Mouse (Mus musculus): ENCODE results near the gene Rogdi.

Gene Rogdi

DNA sequence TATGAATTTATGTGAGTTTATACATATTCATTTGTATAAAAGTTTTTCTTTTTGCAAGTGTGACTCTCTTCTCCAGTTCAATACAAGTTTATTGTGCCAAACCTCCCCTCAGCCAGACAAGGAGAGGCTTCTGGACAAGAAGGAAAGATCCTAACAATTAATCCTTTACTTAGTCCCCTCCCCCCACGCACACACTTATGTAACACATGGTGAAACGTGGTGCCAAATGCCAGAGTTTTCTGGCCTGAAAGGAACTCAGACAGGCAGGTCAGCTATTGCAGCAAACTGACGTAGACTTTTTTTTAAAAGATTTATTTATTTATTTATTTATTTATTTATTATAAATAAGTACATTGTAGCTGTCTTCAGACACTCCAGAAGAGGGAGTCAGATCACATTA is 12.7 kb downstream of the Rogdi start:
- in situ Hi-C loops (cut with MboI; ENCODE audit: low pct_unique_long_range_greater_than_20kb in 1 of 2, low sequenced_read_pairs in 2 of 2, unreplicated experiment in 1 of 2) = no loop called here

DNA sequence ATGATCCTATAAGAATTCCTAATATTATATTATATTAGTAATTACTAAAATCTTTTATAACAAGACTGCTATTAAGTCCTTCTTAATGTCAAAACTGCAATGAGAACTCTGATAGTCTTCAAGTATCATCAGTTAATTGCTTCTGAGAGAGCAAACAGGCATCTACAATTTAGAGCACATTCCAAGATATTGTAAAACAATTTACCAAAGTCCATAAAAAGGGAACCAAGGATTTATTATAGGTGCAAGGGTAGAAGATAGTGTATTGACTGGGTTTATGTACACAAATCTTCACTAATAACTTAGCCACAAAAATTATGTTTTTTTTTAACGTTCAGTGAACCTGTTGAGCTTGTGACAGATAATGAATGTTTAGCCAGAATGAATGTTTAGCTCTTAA is 14.4 kb downstream of the Rogdi start:
- in situ Hi-C loops (cut with MboI; ENCODE audit: low pct_unique_long_range_greater_than_20kb in 1 of 2, low sequenced_read_pairs in 2 of 2, unreplicated experiment in 1 of 2) = no loop called here

DNA sequence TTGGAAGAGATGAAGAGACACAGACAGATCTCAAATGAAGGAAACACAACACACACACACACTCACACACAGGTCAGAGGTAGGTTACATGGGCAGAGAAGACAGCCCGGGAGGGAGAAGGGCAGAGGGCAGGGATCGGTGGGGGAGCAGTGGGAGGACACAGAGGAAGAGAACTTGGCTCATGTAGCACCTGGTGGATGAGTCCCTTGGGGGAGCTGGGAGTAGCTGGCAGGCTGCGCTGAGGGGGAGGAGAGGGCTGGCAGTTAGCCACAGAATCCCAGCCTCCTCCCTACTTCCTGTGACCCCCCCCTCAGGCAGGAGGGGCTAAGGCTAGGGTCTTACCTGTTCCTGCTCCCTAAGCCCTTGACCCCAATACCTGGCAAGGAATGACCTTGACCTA is 15.8 kb downstream of the Rogdi start, which contains the start of gene Sept12:
Gene Sept12, minus strand, starts transcription at position 300 of the 400 bp plus-strand sequence.
- in situ Hi-C loops (cut with MboI; ENCODE audit: low pct_unique_long_range_greater_than_20kb in 1 of 2, low sequenced_read_pairs in 2 of 2, unreplicated experiment in 1 of 2) = no loop called here

DNA sequence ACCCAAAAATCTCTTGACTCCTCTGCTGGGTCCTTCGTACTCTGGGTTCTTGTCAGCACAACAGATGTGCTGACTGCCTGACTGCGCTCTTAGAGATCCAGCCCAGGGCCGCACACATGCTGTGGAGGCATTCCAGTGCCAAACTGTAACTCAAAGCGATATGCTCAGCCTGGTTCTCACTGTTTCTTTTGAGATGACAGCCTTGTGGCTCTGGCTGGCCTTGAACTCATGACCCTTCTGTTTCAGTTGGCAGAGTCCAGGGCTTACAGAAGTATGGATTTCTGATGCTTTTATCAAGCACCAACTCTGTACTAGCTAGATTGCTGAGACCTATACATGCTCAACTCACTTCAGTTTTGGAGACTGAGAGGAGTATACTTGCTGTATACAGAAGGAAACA is 20.1 kb downstream of the Rogdi start:
- in situ Hi-C loops (cut with MboI; ENCODE audit: low pct_unique_long_range_greater_than_20kb in 1 of 2, low sequenced_read_pairs in 2 of 2, unreplicated experiment in 1 of 2) = no loop called here

DNA sequence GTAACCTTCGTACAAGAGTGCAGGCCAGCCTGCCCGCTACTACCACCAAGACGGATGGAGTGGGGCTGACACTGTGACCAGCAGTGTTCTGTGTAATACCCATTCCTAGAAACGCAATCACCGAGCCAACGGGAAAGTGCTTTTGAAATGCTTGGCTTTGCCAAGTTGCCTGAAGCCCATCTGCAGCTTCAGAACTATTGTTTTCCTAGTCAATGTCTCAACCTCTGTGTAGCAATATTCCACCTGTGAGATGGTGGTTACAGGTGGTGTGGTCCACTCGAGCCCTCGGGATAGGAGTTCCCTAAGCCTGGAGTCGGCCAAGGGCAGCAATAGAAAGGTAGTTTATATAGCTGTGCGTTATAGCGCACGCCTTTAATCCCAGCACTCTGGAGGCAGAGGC is 28.6 kb downstream of the Rogdi start:
- in situ Hi-C loops (cut with MboI; ENCODE audit: low pct_unique_long_range_greater_than_20kb in 1 of 2, low sequenced_read_pairs in 2 of 2, unreplicated experiment in 1 of 2) = no loop called here

DNA sequence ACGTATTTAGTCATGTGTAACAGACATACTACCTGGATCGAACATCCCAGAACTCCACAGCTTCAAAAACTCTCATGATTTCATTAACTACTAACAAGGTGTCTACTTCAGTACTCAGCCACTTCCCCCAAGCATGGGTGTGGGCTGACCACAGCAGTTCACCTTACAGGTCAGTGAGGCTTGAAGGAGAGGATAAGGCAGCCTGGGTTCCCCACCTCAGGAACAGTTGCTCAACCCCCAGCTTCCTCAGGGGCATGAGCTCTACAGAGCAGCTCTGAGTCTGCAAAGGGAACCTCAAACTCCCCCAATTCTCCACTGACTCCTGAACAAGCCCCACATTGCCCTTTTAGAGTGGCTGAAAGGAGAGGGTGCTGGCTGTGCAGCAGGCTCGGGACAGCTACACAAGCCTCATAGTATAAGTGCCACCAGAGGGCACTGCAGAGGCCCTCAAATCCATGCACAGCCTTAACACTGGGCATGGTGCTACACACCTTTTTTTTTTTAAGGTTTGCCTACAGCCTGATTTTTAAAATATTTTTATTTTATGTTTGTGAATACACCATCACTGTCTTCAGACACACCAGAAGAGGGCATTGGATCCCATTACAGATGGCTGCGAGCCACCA is 33.5 kb downstream of the Rogdi start:
- in situ Hi-C loops (cut with MboI; ENCODE audit: low pct_unique_long_range_greater_than_20kb in 1 of 2, low sequenced_read_pairs in 2 of 2, unreplicated experiment in 1 of 2) = no loop called here

DNA sequence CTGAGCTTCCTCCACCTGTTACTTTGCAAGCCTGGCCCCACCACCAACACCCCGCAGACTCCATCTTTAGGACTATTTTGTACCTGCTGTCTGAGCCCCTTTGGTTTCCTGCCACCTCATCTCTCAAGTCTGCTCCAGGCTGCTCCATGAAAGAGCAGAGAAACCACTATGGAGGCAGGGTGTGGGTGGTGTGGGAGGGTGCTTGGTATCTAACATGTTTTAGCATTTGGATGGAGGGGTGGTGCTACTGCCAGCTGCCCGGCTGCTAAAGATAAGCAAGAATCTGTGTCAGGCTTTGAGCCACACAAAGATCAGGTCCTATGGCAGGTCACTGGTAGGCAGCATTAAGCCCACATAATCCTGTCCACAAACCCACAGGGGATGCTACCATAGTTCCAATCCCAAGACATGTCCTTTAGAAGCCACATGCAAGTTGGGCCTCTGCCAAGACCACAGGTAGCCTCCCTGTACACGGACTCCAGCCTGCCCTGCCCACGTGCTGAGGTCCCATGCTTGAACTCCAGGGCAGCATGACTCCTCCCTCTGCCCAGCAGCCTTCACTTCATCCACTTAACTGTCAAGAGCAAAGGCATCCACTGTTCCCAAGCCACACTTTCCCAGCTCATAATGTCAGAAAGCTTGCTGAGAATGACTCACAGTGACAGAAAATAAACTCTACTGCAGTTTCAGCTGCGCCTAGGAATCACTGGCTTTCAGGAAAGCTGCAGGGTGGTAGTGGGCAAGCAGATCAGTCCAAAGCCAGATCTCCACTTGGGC is 34.9 kb downstream of the Rogdi start:
- in situ Hi-C loops (cut with MboI; ENCODE audit: low pct_unique_long_range_greater_than_20kb in 1 of 2, low sequenced_read_pairs in 2 of 2, unreplicated experiment in 1 of 2) = no loop called here

DNA sequence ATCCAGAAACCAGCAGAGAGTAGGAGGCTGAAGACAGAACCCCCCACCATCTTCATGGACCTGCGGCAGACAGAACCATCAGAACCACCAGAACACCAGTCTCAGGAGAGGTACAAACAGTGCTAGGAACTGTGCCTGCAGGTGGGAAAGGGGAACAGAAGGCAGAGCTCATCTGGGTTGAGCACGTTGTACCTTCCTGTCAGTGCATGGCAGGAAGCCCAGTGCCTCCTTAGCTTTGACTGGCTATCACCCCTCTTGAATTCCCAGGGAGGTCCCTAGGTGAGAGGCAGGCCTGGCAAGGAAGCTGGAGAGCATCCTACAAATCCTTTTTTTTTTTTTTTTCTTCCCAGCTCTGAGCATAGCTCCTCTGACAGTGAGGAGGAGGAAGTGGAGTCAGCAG is 37.2 kb downstream of the Rogdi start:
- in situ Hi-C loops (cut with MboI; ENCODE audit: low pct_unique_long_range_greater_than_20kb in 1 of 2, low sequenced_read_pairs in 2 of 2, unreplicated experiment in 1 of 2) = no loop called here

DNA sequence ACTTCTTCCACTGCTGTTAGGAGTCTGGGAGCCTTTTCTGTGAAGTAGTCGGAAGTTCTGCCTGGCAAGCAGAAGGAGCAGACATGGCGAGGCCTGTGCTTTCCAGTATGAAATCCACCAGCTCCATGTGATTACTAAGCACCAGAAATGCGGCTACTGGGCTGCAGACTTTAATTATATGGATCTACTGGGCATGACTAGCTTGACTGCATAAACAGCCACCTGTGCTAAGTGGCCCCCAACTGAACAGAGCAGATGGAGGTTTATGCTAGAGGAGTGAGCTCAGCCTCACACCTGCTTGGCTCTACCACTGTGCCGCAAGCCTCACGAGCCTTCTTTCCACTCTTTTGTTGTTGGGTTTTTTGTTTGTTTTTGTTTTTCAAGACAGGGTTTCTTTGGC is 38.8 kb downstream of the Rogdi start:
- in situ Hi-C loops (cut with MboI; ENCODE audit: low pct_unique_long_range_greater_than_20kb in 1 of 2, low sequenced_read_pairs in 2 of 2, unreplicated experiment in 1 of 2) = no loop called here

DNA sequence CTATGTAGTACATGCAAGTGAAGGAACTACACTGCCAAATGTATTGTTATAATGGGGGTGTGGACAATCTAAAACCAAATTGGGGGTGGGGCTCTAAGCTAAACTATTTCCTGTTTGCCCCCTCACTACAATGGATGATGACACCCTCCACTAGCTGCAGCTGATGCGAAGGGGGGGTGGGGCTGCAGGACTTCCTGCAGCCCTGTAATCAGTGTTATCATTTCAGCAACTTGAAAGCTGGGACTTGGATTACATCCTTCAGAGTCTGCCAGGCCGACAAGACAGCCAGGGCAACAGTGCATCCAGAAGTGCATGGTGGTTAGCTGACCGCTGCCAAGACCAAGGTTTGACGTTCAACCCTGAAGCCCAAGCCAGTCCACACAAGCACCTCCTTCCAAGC is 41.7 kb downstream of the Rogdi start:
- in situ Hi-C loops (cut with MboI; ENCODE audit: low pct_unique_long_range_greater_than_20kb in 1 of 2, low sequenced_read_pairs in 2 of 2, unreplicated experiment in 1 of 2) = no loop called here

DNA sequence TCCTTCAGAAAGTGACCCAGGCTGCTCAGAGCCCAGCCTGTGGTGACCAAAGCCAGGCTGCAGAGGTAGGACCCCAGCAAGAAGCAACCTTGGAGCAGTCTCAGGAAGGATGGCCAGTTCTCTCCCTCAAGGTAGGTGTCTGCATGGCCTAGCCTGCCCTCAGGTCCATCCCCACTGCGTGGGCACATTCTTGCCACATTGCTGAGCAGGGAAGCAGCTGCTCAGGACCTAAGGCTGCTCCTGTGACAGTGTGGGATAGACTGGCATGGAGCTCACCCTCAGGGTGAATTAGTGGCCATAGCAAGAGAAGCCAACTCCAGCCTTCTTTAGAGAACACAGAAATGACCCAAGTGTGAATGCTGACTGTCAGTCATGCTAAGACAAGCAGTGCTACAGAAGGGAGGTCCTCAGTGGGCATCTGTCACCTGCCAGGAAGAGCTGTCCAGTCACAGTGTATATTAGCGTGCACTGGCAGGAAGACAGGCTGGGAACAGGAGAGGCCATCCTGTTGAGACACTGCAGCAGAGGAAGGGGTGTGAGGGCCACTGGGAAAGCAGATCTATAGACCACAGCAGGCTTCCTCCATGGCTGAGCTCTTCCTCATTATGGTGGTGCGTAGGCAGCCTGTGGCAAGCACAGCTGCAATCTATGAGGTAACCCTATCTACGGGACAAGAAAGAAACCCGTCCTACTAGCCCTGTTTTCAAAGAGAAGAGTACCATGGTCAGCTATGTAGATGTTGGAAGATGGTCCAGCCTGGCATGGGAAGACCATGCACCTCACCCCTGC is 44.1 kb downstream of the Rogdi start:
- in situ Hi-C loops (cut with MboI; ENCODE audit: low pct_unique_long_range_greater_than_20kb in 1 of 2, low sequenced_read_pairs in 2 of 2, unreplicated experiment in 1 of 2) = no loop called here

DNA sequence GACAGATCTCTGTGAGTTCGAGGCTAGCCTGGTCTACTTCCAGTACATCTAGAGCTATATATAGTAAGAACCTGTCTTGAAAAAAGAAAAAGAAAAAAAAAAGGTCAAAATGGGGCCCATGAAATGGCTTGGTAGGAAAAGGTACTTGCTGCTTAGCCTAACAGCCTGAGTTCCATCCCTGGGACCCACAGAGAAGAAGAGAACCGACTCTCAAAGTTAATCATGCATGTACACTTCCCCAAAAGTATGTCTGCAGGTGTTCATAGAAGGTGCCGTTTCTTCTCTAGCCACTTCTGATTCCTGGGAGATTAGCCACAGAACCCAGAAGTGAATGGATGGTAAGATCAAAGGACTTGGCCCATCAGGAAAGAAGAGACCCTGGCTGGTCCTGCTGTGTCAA is 44.9 kb downstream of the Rogdi start:
- in situ Hi-C loops (cut with MboI; ENCODE audit: low pct_unique_long_range_greater_than_20kb in 1 of 2, low sequenced_read_pairs in 2 of 2, unreplicated experiment in 1 of 2) = no loop called here

DNA sequence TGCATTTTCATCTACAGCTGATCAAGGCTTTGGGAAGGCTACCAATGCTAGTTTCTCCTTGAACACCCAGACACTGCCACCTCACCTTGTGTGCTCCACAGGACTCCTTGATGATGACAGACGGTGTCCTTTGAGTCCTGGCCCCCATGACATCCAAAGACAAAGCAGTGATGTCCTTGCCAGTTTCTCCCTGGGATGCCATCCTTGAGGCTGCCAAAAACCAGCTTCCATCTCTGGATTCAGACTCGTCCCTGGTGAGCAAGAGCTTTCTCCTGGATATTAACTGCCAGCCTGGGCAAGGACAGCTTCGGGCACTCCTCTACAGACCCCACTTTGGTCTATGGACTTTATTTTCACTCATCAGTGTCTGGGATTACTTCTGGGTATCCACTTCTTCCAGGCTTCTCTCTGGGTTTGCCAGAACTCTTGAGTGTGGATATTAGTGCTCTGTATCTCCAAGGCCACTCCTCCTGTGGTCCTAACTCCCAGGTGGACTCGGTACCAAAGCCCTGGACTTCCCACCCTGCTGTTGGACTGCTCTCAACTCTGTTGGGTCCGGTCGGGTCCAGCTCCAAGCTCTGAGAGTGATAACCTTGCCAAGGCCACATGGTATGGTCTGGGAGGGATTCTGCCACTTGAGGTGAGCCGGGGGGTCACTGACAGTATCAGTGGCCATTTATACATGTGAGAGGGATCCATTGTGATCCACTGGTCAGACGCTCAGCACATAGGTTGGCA is 47.8 kb downstream of the Rogdi start:
- in situ Hi-C loops (cut with MboI; ENCODE audit: low pct_unique_long_range_greater_than_20kb in 1 of 2, low sequenced_read_pairs in 2 of 2, unreplicated experiment in 1 of 2) = no loop called here

DNA sequence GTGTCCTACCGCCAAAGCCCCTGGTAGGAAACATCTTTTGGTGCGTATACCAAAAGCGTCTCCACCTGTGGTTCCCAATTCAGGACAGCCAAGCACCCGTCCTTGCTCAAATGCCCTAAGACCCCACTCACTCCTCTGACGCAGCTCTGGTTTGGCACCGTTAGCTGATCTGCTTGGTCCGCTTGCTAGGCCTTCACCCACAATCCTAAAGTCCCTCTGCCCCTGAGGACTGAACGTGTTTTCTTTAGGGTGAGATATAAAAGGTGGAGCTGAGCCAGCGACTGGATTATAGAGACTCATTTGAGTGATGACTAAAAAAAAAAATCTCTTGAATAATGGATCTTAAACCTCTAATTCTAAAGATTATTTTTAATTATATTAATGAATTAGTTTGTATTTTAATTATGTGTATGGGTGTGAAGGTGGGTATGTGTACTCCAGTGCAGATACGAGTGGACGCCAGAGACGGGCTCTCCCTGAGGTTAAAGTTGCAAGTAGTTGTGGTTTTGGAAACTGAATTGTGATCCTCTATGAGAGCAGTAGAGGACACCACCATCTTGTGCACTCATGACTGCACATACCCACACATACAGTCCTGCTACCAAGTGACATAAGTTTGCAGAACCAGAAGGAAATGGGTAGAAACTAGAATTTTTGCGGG is 48.5 kb downstream of the Rogdi start:
- in situ Hi-C loops (cut with MboI; ENCODE audit: low pct_unique_long_range_greater_than_20kb in 1 of 2, low sequenced_read_pairs in 2 of 2, unreplicated experiment in 1 of 2) = no loop called here

DNA sequence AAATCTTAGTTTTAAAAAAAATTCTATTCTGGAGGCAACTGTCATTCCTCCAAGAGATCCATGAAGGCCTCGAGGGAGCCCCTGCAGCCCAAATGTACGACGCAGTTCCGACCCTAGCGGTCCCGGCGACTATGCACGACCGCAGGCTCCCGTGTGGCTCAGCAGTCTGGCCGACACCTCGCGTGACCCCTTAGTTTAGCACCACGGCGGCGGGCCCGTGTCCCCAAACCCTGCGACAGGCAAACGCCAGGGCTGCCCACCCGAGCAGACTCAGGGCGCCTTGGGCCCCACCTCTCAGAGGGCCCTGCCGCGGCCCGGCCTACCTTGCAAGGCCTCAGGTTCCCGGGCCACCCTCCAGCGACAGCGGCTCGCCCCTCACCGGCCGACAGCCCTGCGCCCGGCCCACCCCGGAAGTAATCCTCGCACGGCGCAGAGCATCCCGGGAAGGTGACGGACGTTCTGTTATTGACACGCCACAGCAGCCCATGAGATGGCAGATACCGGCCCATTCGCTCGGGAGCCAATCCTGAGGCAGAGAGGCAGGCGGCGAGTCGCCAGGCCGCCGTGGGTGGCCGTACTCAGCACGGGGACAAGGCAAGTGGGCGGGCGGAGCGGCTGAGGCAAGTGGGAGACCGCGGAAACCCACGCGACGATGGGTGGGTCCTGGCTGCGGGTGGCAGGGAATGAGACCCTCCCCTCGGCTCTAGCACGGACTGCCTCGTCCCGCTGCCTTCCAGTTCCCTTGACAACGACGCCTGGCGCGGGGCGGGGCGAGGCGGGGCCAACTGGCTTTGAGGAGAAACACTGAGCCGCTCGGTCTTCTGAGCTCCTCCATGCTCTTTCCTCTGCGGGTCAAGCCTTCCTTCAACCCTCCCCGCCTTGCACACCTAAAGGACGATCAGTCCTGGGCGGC is 49.3 kb downstream of the Rogdi start, which contains the start of gene Anks3:
Gene Anks3, minus strand, starts transcription at position 409 of the 913 bp plus-strand sequence.
- in situ Hi-C loops (cut with MboI; ENCODE audit: low pct_unique_long_range_greater_than_20kb in 1 of 2, low sequenced_read_pairs in 2 of 2, unreplicated experiment in 1 of 2) = no loop called here

DNA sequence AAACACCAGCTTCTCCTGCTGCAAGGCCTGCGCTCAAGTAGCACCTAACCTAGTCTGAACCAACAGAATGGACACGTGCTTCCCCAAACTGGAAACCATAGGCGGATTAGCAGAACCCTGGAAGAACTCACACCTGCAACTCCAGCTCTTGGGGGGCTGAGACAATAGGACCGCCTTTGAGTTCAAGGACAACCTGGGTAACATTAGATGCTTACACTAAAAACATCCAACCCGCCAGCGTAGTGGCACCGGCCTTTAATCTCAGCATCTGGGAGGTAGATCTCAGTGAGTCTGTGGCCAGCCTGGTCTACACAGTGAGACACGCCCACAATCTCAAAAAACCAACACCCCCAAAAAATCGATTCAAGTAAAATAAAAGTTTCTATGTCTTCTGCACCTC is 50.0 kb downstream of the Rogdi start:
- in situ Hi-C loops (cut with MboI; ENCODE audit: low pct_unique_long_range_greater_than_20kb in 1 of 2, low sequenced_read_pairs in 2 of 2, unreplicated experiment in 1 of 2) = no loop called here

DNA sequence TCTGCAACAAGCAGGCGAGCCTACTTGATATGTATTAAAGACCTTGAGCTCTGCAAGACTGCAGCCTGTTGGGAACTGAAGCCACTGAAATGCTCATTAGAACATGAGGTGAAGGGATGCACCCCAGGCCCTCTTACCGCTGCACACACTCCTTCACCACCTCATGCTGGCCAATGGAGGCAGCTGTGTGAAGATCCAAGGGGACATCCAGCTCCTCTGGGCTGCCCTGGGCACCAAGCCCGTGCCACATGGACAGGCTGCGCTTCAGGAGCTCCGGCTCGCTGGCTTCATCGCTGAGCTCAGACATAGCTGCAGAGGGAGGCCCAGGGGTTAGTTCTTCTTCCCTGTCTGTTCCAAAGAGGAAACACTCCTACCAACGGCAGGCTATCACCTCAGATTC is 53.1 kb downstream of the Rogdi start:
- in situ Hi-C loops (cut with MboI; ENCODE audit: low pct_unique_long_range_greater_than_20kb in 1 of 2, low sequenced_read_pairs in 2 of 2, unreplicated experiment in 1 of 2) = no loop called here
